Mouse (Mus musculus) induced T-regulatory cell, adult 2 months (primary cell): Measurements from ENCODE around the gene Atg4d.
A peak's percentile ranks its signal among the peaks of the same experiment; 100 is the strongest.
"Not testable (repeated sequence)": the region's sequence is repeated elsewhere in the genome, so short reads cannot be mapped to it uniquely, and the experiment has no call there.

ENCODE experiments used
- DNase-seq: peaks from one replicate; pipeline ENCODE4 v3.0.0-alpha.2; 2012; ENCODE audit warnings: low read depth

Gene Atg4d

GRCm38 (mm10) chr9:21241343-21241742 is 23.8 kb upstream of the Atg4d start:
- peak; percentile 97 for DNase-seq

- DNase-seq: peak; percentile 32
These were observed 21.2 kb upstream of the Atg4d start for GRCm38 (mm10) chr9:21243826-21244427.

- peak; percentile 53 for DNase-seq
These were observed 20.5 kb upstream of the Atg4d start for GRCm38 (mm10) chr9:21244428-21245112.

GRCm38 (mm10) chr9:21245113-21245487 is 20.0 kb upstream of the Atg4d start:
- DNase-seq: peak; percentile 19

- no peak for DNase-seq
These were observed 18.8 kb upstream of the Atg4d start for GRCm38 (mm10) chr9:21246342-21246741.

- peak; percentile 30 for DNase-seq
These were observed 16.8 kb upstream of the Atg4d start, which contains the start of gene S1pr5 for GRCm38 (mm10) chr9:21248326-21248725. Gene S1pr5, minus strand, starts transcription at chr9:21248443.

GRCm38 (mm10) chr9:21249629-21250508 is 15.2 kb upstream of the Atg4d start:
- DNase-seq: no peak

- no peak for DNase-seq
These were observed 14.6 kb upstream of the Atg4d start for GRCm38 (mm10) chr9:21250509-21250908.

- no peak for DNase-seq
These were observed 13.9 kb upstream of the Atg4d start for GRCm38 (mm10) chr9:21251116-21251735.

- DNase-seq: no peak
These were observed 10.4 kb upstream of the Atg4d start for GRCm38 (mm10) chr9:21254690-21255089.

- not testable (repeated sequence) for DNase-seq
These were observed 8.7 kb upstream of the Atg4d start for GRCm38 (mm10) chr9:21256349-21256748.

GRCm38 (mm10) chr9:21260491-21261040 is 4.5 kb upstream of the Atg4d start:
- peak; percentile 61 for DNase-seq

GRCm38 (mm10) chr9:21261831-21262230 is 3.3 kb upstream of the Atg4d start:
- DNase-seq: peak; percentile 66

GRCm38 (mm10) chr9:21264272-21264999 is 657 bp upstream of the Atg4d start:
- DNase-seq: no peak

- DNase-seq: peak; percentile 33
These were observed 518 bp downstream of the Atg4d start for GRCm38 (mm10) chr9:21265611-21266010.

- DNase-seq: no peak
These were observed 1.8 kb downstream of the Atg4d start for GRCm38 (mm10) chr9:21266889-21267288.

- DNase-seq: no peak
These were observed 3.2 kb downstream of the Atg4d start for GRCm38 (mm10) chr9:21268305-21268704.

GRCm38 (mm10) chr9:21269590-21269989 is 4.5 kb downstream of the Atg4d start:
- DNase-seq: peak; percentile 31

GRCm38 (mm10) chr9:21272391-21272790 is 7.3 kb downstream of the Atg4d start:
- no peak for DNase-seq

GRCm38 (mm10) chr9:21273094-21273493 is 8.0 kb downstream of the Atg4d start:
- DNase-seq: no peak

GRCm38 (mm10) chr9:21273520-21274228 is 8.6 kb downstream of the Atg4d start:
- DNase-seq: no peak
